Mouse (Mus musculus): Measurements from ENCODE around the gene Zg16. TPM values are rescaled to one million over a fixed set of nuclear protein-coding genes. Genes with fewer than 3 reads are reported as not detected.

Gene Zg16
- polyA plus RNA-seq, 1 experiment from 2014 or later = 34.1 TPM

- no peaks in the 10 kb centered on the region for H3K9me3 ChIP-seq
- peaks cover 15% of the 10 kb centered on the region for H3K4me1 ChIP-seq
- no peaks in the 10 kb centered on the region for H3K36me3 ChIP-seq
- no peak overlapping the region for H3K4me3 ChIP-seq (replicated peaks)
- no peak overlapping the region for H3K4me2 ChIP-seq
- H3K27me3 ChIP-seq (replicated peaks) = no peaks in the 10 kb centered on the region
- no peak overlapping the region for H3K9ac ChIP-seq
- no peak for ATAC-seq (ENCODE audit: insufficient read depth, low FRiP score, low read depth)
- peak overlapping the region; percentile 95; the same call in 1 of the 2 replicates for H3K27ac ChIP-seq
- 86% methylated on average over 6 of the region's 6 CpGs for WGBS
These were observed 79.7 kb downstream of the Zg16 start for GRCm38 (mm10) chr7:127007313-127008024.

DNA sequence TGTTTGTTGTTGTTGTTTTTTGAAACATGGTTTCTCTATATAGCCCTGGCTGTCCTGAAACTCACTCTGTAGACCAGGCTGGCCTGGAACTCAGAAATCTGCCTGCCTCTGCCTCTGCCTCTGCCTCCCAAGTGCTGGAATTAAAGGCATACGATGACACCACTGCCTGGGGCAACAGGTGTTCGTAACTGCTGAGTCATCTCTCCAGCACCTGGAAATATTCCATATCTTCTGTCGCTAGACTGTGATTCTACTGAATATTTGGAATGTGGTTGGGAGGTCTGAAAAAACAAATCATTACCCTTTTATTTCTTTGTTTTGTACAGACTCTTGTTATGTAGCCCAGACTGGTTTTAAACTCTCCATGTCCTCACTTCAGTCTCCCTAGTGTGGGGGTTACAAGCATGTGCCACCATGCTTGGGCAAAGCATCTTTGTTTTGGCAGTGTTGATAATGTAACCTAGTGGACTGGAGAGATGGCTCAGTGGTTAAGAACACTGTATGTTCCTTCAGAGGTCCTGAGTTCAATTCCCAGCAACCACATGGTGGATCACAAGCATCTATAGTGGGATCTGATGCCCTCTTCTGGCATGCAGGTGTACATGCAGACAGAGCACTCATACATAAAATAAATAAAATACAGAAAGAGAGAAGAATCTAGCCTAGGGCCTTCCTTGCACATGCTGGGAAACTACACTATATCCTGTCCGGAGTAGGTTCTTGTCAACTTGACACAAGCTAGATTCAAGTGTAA lies 82.8 kb downstream of the Zg16 start:
- WGBS = 79% methylated on average over 4 of the region's 4 CpGs
- no peak overlapping the region for H3K9ac ChIP-seq
- no peak overlapping the region for H3K4me2 ChIP-seq
- ATAC-seq (ENCODE audit: insufficient read depth, low FRiP score, low read depth) = no peak
- H3K4me3 ChIP-seq (replicated peaks) = no peak overlapping the region
- no peaks in the 10 kb centered on the region for H3K27me3 ChIP-seq (replicated peaks)
- H3K9me3 ChIP-seq = no peaks in the 10 kb centered on the region
- H3K27ac ChIP-seq = no peak overlapping the region
- peaks cover 12% of the 10 kb centered on the region for H3K4me1 ChIP-seq
- no peaks in the 10 kb centered on the region for H3K36me3 ChIP-seq

GRCm38 (mm10) chr7:127003620-127004019 lies 83.5 kb downstream of the Zg16 start:
- Histone ChIP-seq H3K4me3 (replicated peaks) (no peak overlapping the region), H3K36me3 (no peaks in the 10 kb centered on the region), H3K27ac (no peak overlapping the region), H3K9me3 (no peaks in the 10 kb centered on the region), H3K4me2 (no peak overlapping the region), H3K9ac (no peak overlapping the region), H3K4me1 (peaks cover 5% of the 10 kb centered on the region), H3K27me3 (replicated peaks) (no peaks in the 10 kb centered on the region)
- no peak for ATAC-seq (ENCODE audit: insufficient read depth, low FRiP score, low read depth)
- 83% methylated on average over 5 of the region's 5 CpGs for WGBS

Small RNAs within 50 kb of the gene (microRNA-seq; reads per million reads assigned to microRNA genes)
- gene Gm44343 = not detected

Other genes starting within 250 kb of the Zg16 start
- 0.62 and 0.74 TPM in 2 replicates for gene Doc2a, start 239.9 kb downstream of the Zg16 start, polyA plus RNA-seq (2015; fragmentation: Nextera tagmentation; extraction: Ambion mirVana)
- 28.5 and 28.8 TPM in 2 replicates for gene Hirip3, start 225.4 kb downstream of the Zg16 start, polyA plus RNA-seq (2015; fragmentation: Nextera tagmentation; extraction: Ambion mirVana)
- gene Ino80e, start 225.0 kb downstream of the Zg16 start, polyA plus RNA-seq (2015; fragmentation: Nextera tagmentation; extraction: Ambion mirVana) = 60.1 and 68.3 TPM in 2 replicates
- gene Taok2, start 202.6 kb downstream of the Zg16 start, polyA plus RNA-seq (2015; fragmentation: Nextera tagmentation; extraction: Ambion mirVana) = 38.3 and 40.1 TPM in 2 replicates
- gene Tmem219, start 164.4 kb downstream of the Zg16 start, polyA plus RNA-seq (2015; fragmentation: Nextera tagmentation; extraction: Ambion mirVana) = 32.0 and 33.4 TPM in 2 replicates
- 15.0 and 15.1 TPM in 2 replicates for gene Kctd13, start 158.4 kb downstream of the Zg16 start, polyA plus RNA-seq (2015; fragmentation: Nextera tagmentation; extraction: Ambion mirVana)
- gene Asphd1, start 137.7 kb downstream of the Zg16 start, polyA plus RNA-seq (2015; fragmentation: Nextera tagmentation; extraction: Ambion mirVana) = 0.37 and 0.44 TPM in 2 replicates
- 1.5 and 2.3 TPM in 2 replicates for gene Sez6l2, start 136.8 kb downstream of the Zg16 start, polyA plus RNA-seq (2015; fragmentation: Nextera tagmentation; extraction: Ambion mirVana)
- 113 and 119 TPM in 2 replicates for gene Cdipt, start 111.4 kb downstream of the Zg16 start, polyA plus RNA-seq (2015; fragmentation: Nextera tagmentation; extraction: Ambion mirVana)
- 2.1 and 2.4 TPM in 2 replicates for gene Cdiptos, start 111.2 kb downstream of the Zg16 start, polyA plus RNA-seq (2015; fragmentation: Nextera tagmentation; extraction: Ambion mirVana)
- gene Mvp, start 72.7 kb downstream of the Zg16 start, polyA plus RNA-seq (2015; fragmentation: Nextera tagmentation; extraction: Ambion mirVana) = 27.2 and 29.1 TPM in 2 replicates
- 1.0 TPM in 1 of 2 replicates, not detected in the other for gene Pagr1b, start 70.8 kb downstream of the Zg16 start, polyA plus RNA-seq (2015; fragmentation: Nextera tagmentation; extraction: Ambion mirVana)
- gene Pagr1a, start 70.0 kb downstream of the Zg16 start, polyA plus RNA-seq (2015; fragmentation: Nextera tagmentation; extraction: Ambion mirVana) = 33.1 and 62.5 TPM in 2 replicates
- 25.0 and 63.8 TPM in 2 replicates for gene Gm42742, start 66.2 kb downstream of the Zg16 start, polyA plus RNA-seq (2015; fragmentation: Nextera tagmentation; extraction: Ambion mirVana)
- gene Prrt2, start 66.1 kb downstream of the Zg16 start, polyA plus RNA-seq (2015; fragmentation: Nextera tagmentation; extraction: Ambion mirVana) = 5.9 and 8.1 TPM in 2 replicates
- gene Maz, start 60.3 kb downstream of the Zg16 start, polyA plus RNA-seq (2015; fragmentation: Nextera tagmentation; extraction: Ambion mirVana) = 67.7 and 69.7 TPM in 2 replicates
- gene Kif22, start 44.9 kb downstream of the Zg16 start, polyA plus RNA-seq (2015; fragmentation: Nextera tagmentation; extraction: Ambion mirVana) = 93.5 and 101 TPM in 2 replicates
- gene AI467606, start 4.0 kb upstream of the Zg16 start, polyA plus RNA-seq (2015; fragmentation: Nextera tagmentation; extraction: Ambion mirVana) = 4.7 and 5.0 TPM in 2 replicates
- gene Qprt, start 34.9 kb upstream of the Zg16 start, polyA plus RNA-seq (2015; fragmentation: Nextera tagmentation; extraction: Ambion mirVana) = 6.1 and 7.4 TPM in 2 replicates
- gene Spn, start 50.5 kb upstream of the Zg16 start, polyA plus RNA-seq (2015; fragmentation: Nextera tagmentation; extraction: Ambion mirVana) = 0.64 and 1.0 TPM in 2 replicates
- 44.1 and 46.6 TPM in 2 replicates for gene Cd2bp2, start 108.7 kb upstream of the Zg16 start, polyA plus RNA-seq (2015; fragmentation: Nextera tagmentation; extraction: Ambion mirVana)
- gene Tbc1d10b, start 121.1 kb upstream of the Zg16 start, polyA plus RNA-seq (2015; fragmentation: Nextera tagmentation; extraction: Ambion mirVana) = 24.3 and 24.4 TPM in 2 replicates
- gene Mylpf, start 121.6 kb upstream of the Zg16 start, polyA plus RNA-seq (2015; fragmentation: Nextera tagmentation; extraction: Ambion mirVana) = 18.6 and 31.0 TPM in 2 replicates
- gene Zfp553, start 145.7 kb upstream of the Zg16 start, polyA plus RNA-seq (2015; fragmentation: Nextera tagmentation; extraction: Ambion mirVana) = 33.9 and 34.8 TPM in 2 replicates
- gene Sept1, start 145.8 kb upstream of the Zg16 start, polyA plus RNA-seq (2015; fragmentation: Nextera tagmentation; extraction: Ambion mirVana) = 17.7 and 19.2 TPM in 2 replicates
- gene Zfp771, start 156.9 kb upstream of the Zg16 start, polyA plus RNA-seq (2015; fragmentation: Nextera tagmentation; extraction: Ambion mirVana) = 57.9 and 63.1 TPM in 2 replicates
- gene Dctpp1, start 173.4 kb upstream of the Zg16 start, polyA plus RNA-seq (2015; fragmentation: Nextera tagmentation; extraction: Ambion mirVana) = 164 and 181 TPM in 2 replicates
- 139 and 163 TPM in 2 replicates for gene Sephs2, start 186.7 kb upstream of the Zg16 start, polyA plus RNA-seq (2015; fragmentation: Nextera tagmentation; extraction: Ambion mirVana)
- 2.7 TPM in 2 replicates for gene Itgal, start 208.9 kb upstream of the Zg16 start, polyA plus RNA-seq (2015; fragmentation: Nextera tagmentation; extraction: Ambion mirVana)

Measured in stomach, embryonic 15.5 days (tissue).